Mouse (Mus musculus) liver, postnatal 0 days (tissue): ENCODE measurements around the gene Rbm12b1.
"Not testable (repeated sequence)": the region's sequence is repeated elsewhere in the genome, so short reads cannot be mapped to it uniquely, and the experiment has no call there.

Experiments
- CTCF ChIP-seq: sonication (generic); IDR thresholded peaks from 2 replicates; pipeline ENCODE4 v1.5.1; 2016; ENCODE audit warnings: antibody characterized with exemption, low read depth
- EP300 ChIP-seq: IDR thresholded peaks from 2 replicates; pipeline ENCODE4 v1.6.1; 2016; ENCODE audit warnings: antibody characterized with exemption, low read depth, mild to moderate bottlenecking

DNA sequence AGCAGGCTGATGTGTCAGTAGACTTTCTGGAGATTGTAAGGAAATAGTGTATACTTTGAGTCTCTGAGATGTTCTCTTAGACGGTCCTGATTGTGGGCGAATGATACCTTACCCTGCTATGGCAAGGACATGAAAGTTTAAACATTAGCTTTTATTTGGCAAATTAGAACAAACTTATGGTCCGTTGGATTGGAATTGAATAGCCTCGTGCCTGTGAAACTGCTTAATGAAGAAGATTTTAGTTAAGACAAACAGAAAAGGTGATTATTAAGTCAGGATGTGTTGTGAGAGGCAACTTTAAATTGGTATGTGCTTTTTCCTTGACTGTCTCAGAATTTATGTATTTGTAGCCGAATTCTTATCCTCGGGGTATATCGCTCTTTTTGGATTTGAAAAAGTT, 1.5 kb downstream of the Rbm12b1 start:
- not testable (repeated sequence) for TF ChIP-seq CTCF, EP300
